Mouse (Mus musculus): ENCODE results near the gene Mbnl1. TPM values are rescaled to one million over a fixed set of nuclear protein-coding genes. Genes with fewer than 3 reads are reported as not detected.
"Not testable (repeated sequence)": the region's sequence is repeated elsewhere in the genome, so short reads cannot be mapped to it uniquely, and the experiment has no call there.

Mbnl1 gene
- total RNA-seq (2018; cell fraction: chromatin; rRNA removed): 1,000 to 10,000 TPM in 15 of 26 experiments, 100 to 1,000 TPM in 10, 10 to 100 TPM in 1; 83.6 to 1,534 (median 1,127) TPM
- total RNA-seq (2018; cell fraction: cytosol; rRNA removed): 100 to 1,000 TPM; 334 to 648 (median 462) TPM
- 1,000 to 10,000 TPM in 11 of 26 experiments, 100 to 1,000 TPM in 15; 271 to 1,882 (median 927) TPM for total RNA-seq (2018; cell fraction: nucleus; rRNA removed)
- polyA plus RNA-seq (2018): 311 to 412 TPM (median 370 TPM) in 3 replicates

- peak within 1 kb of the TSS; percentile 96 for H3K27ac ChIP-seq
These were observed at the start of gene Mbnl1 for GRCm38 (mm10) chr3:60472681-60473177. Mbnl1 (plus strand) TSS chr3:60472830.

GRCm38 (mm10) chr3:60424148-60424547 is 48.5 kb upstream of the Mbnl1 start:
- Histone ChIP-seq H3K36me3 (ENCODE audit: inconsistent target) (no peaks in the 10 kb centered on the region), H3K27ac (no peak overlapping the region), H3K79me2 (ENCODE audit: inconsistent target) (no peaks in the 10 kb centered on the region), H3K4me3 (ENCODE audit: inconsistent target) (no peak overlapping the region)
- WGBS (ENCODE audit: missing documents): 90% methylated on average over 1 of the region's 1 CpGs

More at GRCm38 (mm10) chr3:60472681-60473177, at the start of gene Mbnl1:
- peak within 1 kb of the TSS; percentile 66 for H3K4me3 ChIP-seq (ENCODE audit: inconsistent target)
- 0% methylated on average over 4 of the region's 5 CpGs for WGBS (ENCODE audit: missing documents)
- H3K79me2 ChIP-seq (ENCODE audit: inconsistent target): peaks cover 77% of the 10 kb centered on the region
- H3K36me3 ChIP-seq (ENCODE audit: inconsistent target): no peaks in the 10 kb centered on the region

GRCm38 (mm10) chr3:60429049-60429448 is 43.6 kb upstream of the Mbnl1 start:
- Histone ChIP-seq H3K36me3 (ENCODE audit: inconsistent target) (no peaks in the 10 kb centered on the region), H3K79me2 (ENCODE audit: inconsistent target) (no peaks in the 10 kb centered on the region), H3K4me3 (ENCODE audit: inconsistent target) (no peak overlapping the region), H3K27ac (no peak overlapping the region)
- 96% methylated on average over 5 of the region's 5 CpGs for WGBS (ENCODE audit: missing documents)

- Histone ChIP-seq H3K36me3 (ENCODE audit: inconsistent target) (no peaks in the 10 kb centered on the region), H3K27ac (peak overlapping the region; percentile 88), H3K4me3 (ENCODE audit: inconsistent target) (no peak overlapping the region), H3K79me2 (ENCODE audit: inconsistent target) (no peaks in the 10 kb centered on the region)
These were observed 35.4 kb upstream of the Mbnl1 start for GRCm38 (mm10) chr3:60437254-60437653.

- no peak overlapping the region for H3K4me3 ChIP-seq (ENCODE audit: inconsistent target)
- no peaks in the 10 kb centered on the region for H3K79me2 ChIP-seq (ENCODE audit: inconsistent target)
- 0% methylated on average over 1 of the region's 1 CpGs for WGBS (ENCODE audit: missing documents)
- H3K36me3 ChIP-seq (ENCODE audit: inconsistent target): no peaks in the 10 kb centered on the region
- peak overlapping the region; percentile 88 for H3K27ac ChIP-seq
These were observed 34.9 kb upstream of the Mbnl1 start for GRCm38 (mm10) chr3:60437678-60438232.

- no peaks in the 10 kb centered on the region for H3K79me2 ChIP-seq (ENCODE audit: inconsistent target)
- no peak overlapping the region for H3K4me3 ChIP-seq (ENCODE audit: inconsistent target)
- peak overlapping the region; percentile 88 for H3K27ac ChIP-seq
- 54% methylated on average over 1 of the region's 1 CpGs for WGBS (ENCODE audit: missing documents)
- no peaks in the 10 kb centered on the region for H3K36me3 ChIP-seq (ENCODE audit: inconsistent target)
These were observed 33.9 kb upstream of the Mbnl1 start for GRCm38 (mm10) chr3:60438715-60439114.

DNA sequence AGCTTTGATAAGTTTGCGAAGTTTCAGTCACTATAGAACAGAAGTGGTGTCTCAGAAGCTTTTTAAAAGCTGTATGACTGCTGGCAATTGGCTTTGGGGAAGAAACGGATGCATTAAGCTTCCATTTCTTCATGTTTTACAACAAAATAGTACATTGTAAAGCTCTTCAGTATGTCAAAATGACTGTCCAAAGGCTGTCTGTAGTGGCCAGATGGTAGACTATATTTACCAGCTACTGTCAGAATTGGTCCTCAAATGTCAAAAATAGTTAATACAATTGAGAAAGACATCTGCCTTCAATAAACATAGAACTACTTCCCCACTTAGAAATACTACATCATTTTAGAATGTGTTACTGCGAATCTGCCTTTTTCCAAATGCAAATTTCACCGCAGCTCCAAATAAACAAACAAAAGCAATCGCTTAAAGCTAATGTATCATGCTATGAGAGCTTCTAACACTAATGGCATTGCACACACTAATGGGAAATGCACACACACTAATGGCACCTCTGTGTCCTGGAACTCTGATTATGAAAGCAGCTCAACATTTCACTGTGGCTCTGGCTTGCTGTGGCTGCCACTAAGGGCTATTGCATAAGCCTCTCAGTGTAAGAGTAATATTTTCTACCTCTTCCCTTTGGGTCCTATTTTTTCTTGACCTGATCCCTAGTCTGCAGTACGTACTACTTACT is 10.7 kb upstream of the Mbnl1 start:
- 81% methylated on average over 6 of the region's 6 CpGs for WGBS (ENCODE audit: missing documents)
- no peak overlapping the region for H3K27ac ChIP-seq
- H3K36me3 ChIP-seq (ENCODE audit: inconsistent target): no peaks in the 10 kb centered on the region
- no peaks in the 10 kb centered on the region for H3K79me2 ChIP-seq (ENCODE audit: inconsistent target)
- no peak overlapping the region for H3K4me3 ChIP-seq (ENCODE audit: inconsistent target)

DNA sequence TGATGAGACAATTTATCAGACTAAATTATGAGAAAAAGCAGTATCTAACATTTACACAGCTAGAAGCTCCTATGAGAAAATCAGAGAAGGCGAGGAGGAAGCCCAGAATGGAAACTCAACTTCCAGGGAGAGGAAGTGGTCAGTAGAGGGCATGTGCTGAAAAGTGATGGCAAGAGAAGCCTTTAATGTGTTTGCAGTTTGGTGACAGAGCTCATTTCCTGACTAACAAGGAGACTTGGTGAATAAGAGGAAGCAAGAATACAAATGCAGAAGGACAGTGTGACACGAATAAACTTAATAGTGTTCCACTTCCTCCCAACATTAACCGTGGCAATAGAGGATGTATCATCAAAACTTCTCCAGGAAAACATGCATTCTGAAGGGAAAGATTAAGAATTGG is 4.0 kb upstream of the Mbnl1 start:
- Histone ChIP-seq H3K27ac (peak overlapping the region; percentile 78), H3K79me2 (ENCODE audit: inconsistent target) (peaks cover 36% of the 10 kb centered on the region)
- H3K36me3 ChIP-seq (ENCODE audit: inconsistent target); H3K4me3 ChIP-seq (ENCODE audit: inconsistent target): not testable (repeated sequence)
- no CpG with 5 or more reads among the region's 3 CpGs for WGBS (ENCODE audit: missing documents)

DNA sequence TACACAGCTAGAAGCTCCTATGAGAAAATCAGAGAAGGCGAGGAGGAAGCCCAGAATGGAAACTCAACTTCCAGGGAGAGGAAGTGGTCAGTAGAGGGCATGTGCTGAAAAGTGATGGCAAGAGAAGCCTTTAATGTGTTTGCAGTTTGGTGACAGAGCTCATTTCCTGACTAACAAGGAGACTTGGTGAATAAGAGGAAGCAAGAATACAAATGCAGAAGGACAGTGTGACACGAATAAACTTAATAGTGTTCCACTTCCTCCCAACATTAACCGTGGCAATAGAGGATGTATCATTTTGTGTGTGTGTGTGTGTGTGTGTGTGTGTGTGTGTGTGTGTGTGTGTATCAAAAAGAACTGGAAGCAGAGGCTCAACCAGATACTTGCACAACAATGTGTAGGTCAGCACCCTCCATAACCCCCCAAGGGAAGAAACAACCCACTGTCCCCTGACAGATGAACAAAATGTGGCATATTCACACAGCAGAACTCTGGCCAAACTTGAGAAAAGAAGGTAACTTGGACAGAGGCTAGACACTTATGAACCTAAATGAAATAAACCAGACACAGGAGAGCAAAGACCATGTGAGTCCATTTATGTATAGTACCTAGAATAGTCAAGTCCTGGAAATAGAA is 3.3 kb upstream of the Mbnl1 start:
- not testable (repeated sequence) for H3K36me3 ChIP-seq (ENCODE audit: inconsistent target); H3K4me3 ChIP-seq (ENCODE audit: inconsistent target)
- Histone ChIP-seq H3K27ac (peak overlapping the region; percentile 96), H3K79me2 (ENCODE audit: inconsistent target) (peaks cover 42% of the 10 kb centered on the region)
- 0% methylated on average over 1 of the region's 3 CpGs for WGBS (ENCODE audit: missing documents)

DNA sequence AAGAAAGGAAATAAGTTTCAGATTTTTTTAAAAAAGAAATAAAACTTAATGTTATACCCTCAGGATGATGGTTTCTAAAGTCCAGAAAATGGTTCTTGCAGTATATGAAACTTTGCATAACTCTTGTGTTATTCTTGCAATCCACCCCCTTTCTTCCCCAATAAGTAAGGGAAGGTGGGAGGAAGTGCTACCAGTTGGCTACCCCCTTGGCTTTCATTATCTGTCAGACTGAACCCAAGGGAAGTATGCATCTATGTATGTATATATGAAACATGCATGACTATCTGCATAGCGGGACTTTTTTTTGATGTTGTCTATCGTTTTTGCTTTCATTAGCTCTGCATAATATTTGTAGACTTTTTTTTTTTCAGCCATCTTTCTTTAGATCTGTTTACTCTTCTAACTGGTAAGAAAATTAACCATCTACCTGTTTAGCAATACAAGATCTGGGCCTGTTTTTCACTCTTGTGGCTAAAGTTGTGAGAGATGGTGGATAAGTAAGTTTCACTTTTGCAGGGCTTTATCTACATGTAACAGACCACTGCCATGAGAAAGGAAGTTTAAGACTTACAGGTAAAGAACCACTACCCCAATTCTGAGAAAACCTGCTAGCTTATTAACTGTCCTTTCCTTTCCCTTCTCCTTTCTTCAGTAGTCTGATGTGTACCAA is 484 bp upstream of the Mbnl1 start:
- Histone ChIP-seq H3K36me3 (ENCODE audit: inconsistent target) (no peaks in the 10 kb centered on the region), H3K27ac (peak overlapping the region; percentile 96), H3K79me2 (ENCODE audit: inconsistent target) (peaks cover 71% of the 10 kb centered on the region), H3K4me3 (ENCODE audit: inconsistent target) (peak overlapping the region; percentile 66)
- 11% methylated on average over 2 of the region's 2 CpGs for WGBS (ENCODE audit: missing documents)

- Histone ChIP-seq H3K27ac (peak overlapping the region; percentile 96), H3K79me2 (ENCODE audit: inconsistent target) (peaks cover 90% of the 10 kb centered on the region), H3K36me3 (ENCODE audit: inconsistent target) (no peaks in the 10 kb centered on the region), H3K4me3 (ENCODE audit: inconsistent target) (peak overlapping the region; percentile 66)
- WGBS (ENCODE audit: missing documents): 0% methylated on average over 11 of the region's 11 CpGs
These were observed 1.4 kb downstream of the Mbnl1 start for GRCm38 (mm10) chr3:60473861-60474653.

- WGBS (ENCODE audit: missing documents): 2% methylated on average over 3 of the region's 3 CpGs
- peak overlapping the region; percentile 66 for H3K4me3 ChIP-seq (ENCODE audit: inconsistent target)
- peaks cover 96% of the 10 kb centered on the region for H3K79me2 ChIP-seq (ENCODE audit: inconsistent target)
- H3K36me3 ChIP-seq (ENCODE audit: inconsistent target): no peaks in the 10 kb centered on the region
- peak overlapping the region; percentile 96 for H3K27ac ChIP-seq
These were observed 2.0 kb downstream of the Mbnl1 start for GRCm38 (mm10) chr3:60474654-60474972.

- Histone ChIP-seq H3K79me2 (ENCODE audit: inconsistent target) (peaks cover 98% of the 10 kb centered on the region), H3K4me3 (ENCODE audit: inconsistent target) (peak overlapping the region; percentile 66), H3K27ac (peak overlapping the region; percentile 96), H3K36me3 (ENCODE audit: inconsistent target) (no peaks in the 10 kb centered on the region)
- 18% methylated on average over 2 of the region's 2 CpGs for WGBS (ENCODE audit: missing documents)
These were observed 2.4 kb downstream of the Mbnl1 start for GRCm38 (mm10) chr3:60475055-60475454.

DNA sequence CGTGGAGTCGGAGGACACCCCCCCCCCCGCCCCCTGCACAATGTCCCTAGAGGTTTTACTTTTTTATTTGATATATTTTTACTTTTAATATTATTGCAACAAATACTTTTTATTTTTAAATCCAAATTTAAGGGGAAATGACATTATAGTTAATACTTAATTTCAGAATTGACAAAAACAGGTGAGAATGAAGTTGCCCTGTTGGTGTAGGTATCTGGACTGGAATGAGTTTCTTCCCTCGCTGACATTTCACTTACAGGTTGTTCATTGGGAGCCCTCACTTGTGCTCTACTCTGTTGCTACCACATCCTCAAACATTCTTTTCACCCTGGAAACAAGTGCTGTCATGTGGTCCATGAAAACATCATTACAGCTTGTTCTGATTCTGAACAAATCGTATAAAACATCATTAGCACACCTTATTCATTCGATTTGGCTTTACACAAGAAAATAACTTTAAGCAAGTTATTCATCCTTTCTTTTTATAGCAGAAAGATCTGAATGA is 4.2 kb downstream of the Mbnl1 start:
- H3K79me2 ChIP-seq (ENCODE audit: inconsistent target): peaks cover 98% of the 10 kb centered on the region
- H3K27ac ChIP-seq: peak overlapping the region; percentile 96
- peak overlapping the region; percentile 66 for H3K4me3 ChIP-seq (ENCODE audit: inconsistent target)
- 33% methylated on average over 5 of the region's 6 CpGs for WGBS (ENCODE audit: missing documents)
- no peaks in the 10 kb centered on the region for H3K36me3 ChIP-seq (ENCODE audit: inconsistent target)
